18 mouse cellular contexts compared by ENCODE assay signal in the genomic region with DNA sequence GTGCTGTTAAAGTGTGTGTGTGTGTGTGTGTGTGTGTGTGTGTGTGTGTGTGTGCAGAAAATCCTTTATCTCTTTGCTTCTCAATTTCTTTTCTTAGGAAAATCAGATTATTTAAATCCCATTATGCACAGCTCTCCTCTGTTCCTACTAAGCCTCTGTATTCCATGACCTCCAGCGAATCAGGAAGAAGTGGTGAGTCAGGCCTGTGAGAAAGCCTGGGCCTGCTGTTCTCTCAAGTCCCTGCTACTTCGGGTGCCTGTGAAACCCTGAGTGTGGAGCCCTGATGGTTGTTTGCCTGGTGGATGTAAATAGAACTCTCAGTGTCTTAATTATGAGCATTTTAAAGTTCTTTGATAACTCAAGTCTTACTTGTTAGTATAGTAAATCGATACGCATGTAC. TPM values are rescaled to one million over a fixed set of nuclear protein-coding genes. Genes with fewer than 3 reads are reported as not detected.
DNase-seq lines count a peak whose midpoint lies in the region; ATAC-seq and TF ChIP-seq lines count a peak whose summit lies in the region.
"Had no signal": no experiment of that assay in that cellular context is flagged by ENCODE, and none has a peak within 500 bp of the region (broad histone marks: within the 10 kb centered on the region; RNA-seq: fewer than 3 reads in every experiment).

No protein-coding gene starts in this region.

- peaks cover 31% of the 10 kb centered on the region for H3K4me1 ChIP-seq in heart, adult 2 months (ENCODE audit: control insufficient read depth, insufficient read depth, low read length)
- H3K4me1 ChIP-seq in intestine, embryonic 14.5 days (replicated peaks; ENCODE audit: control insufficient read depth, insufficient read depth, low read length): no peaks in the 10 kb centered on the region; the same call in 1 of the 2 replicates
- no peaks in the 10 kb centered on the region for H3K4me1 ChIP-seq in intestine, embryonic 16.5 days (ENCODE audit: control insufficient read depth, insufficient read depth, low read length)
- H3K4me1 ChIP-seq in midbrain, embryonic 14.5 days (ENCODE audit: control insufficient read depth, insufficient read depth, low read length): peaks cover 28% of the 10 kb centered on the region

- peaks cover 1% of the 10 kb centered on the region; the same call in 1 of the 2 replicates for H3K79me2 ChIP-seq in heart, adult 2 months (replicated peaks; ENCODE audit: control insufficient read depth, insufficient read depth, low read length)

- 64% methylated on average over 4 of the region's 4 CpGs for WGBS in heart, adult 2 months
- WGBS in intestine, embryonic 14.5 days: 73% methylated on average over 4 of the region's 4 CpGs
- 76% methylated on average over 4 of the region's 4 CpGs for WGBS in intestine, embryonic 16.5 days
- 34% methylated on average over 4 of the region's 4 CpGs for WGBS in midbrain, embryonic 14.5 days

- no peak for ATAC-seq in intestine, embryonic 14.5 days (replicated peaks; ENCODE audit: low FRiP score, low TSS enrichment, low read depth)
- no peak for ATAC-seq in intestine, embryonic 16.5 days
- peak; percentile 83 for ATAC-seq in midbrain, embryonic 14.5 days (ENCODE audit: low FRiP score, low TSS enrichment)
- ATAC-seq: hindbrain, postnatal 0 days had no signal

- TF ChIP-seq CTCF in heart, adult 2 months (IDR thresholded peaks at IDR 0.05): no peak

- peak; percentile 57 to 75 for DNase-seq in adrenal gland, adult (ENCODE audit: inconsistent age in 2 of 2, low spot score in 1 of 2)
- no peak for DNase-seq in adrenal gland, adult 8-10 months
- no peak for DNase-seq in heart, adult 2 months
- no peak for DNase-seq in heart, postnatal 36 days
- peak; percentile 25 for DNase-seq in intestine, embryonic 14.5 days (ENCODE audit: low spot score)
- DNase-seq in midbrain, embryonic 14.5 days: peak; percentile 69
- no peak for DNase-seq in lung, postnatal 36 days
- DNase-seq: cerebellum, postnatal 10 days; kidney, adult 8-10 months; kidney, postnatal 4 days; right cerebral cortex, postnatal 14 days; thymus, postnatal 36 days had no signal

- no peak for TF ChIP-seq POLR2A in heart, adult 2 months (IDR thresholded peaks at IDR 0.05; ENCODE audit: insufficient read depth, low read depth, low read length)

- intact Hi-C loops in heart, adult 2 months (cut with DNase I): no loop called here
- intact Hi-C loops in heart, postnatal 36 days (cut with DNase I): no loop called here

- H3K4me2 ChIP-seq in intestine, embryonic 14.5 days (ENCODE audit: low read length): no peak overlapping the region
- H3K4me2 ChIP-seq in intestine, embryonic 16.5 days (ENCODE audit: low read depth, low read length): no peak overlapping the region
- H3K4me2 ChIP-seq in midbrain, embryonic 14.5 days (ENCODE audit: low read length): no peak overlapping the region
- H3K4me2 ChIP-seq: lung, embryonic 15.5 days had no signal

- H3K27me3 ChIP-seq in heart, adult 2 months (ENCODE audit: control insufficient read depth, insufficient read depth, low read length): no peaks in the 10 kb centered on the region
- H3K27me3 ChIP-seq in intestine, embryonic 14.5 days (replicated peaks; ENCODE audit: control insufficient read depth, insufficient read depth, low read length): no peaks in the 10 kb centered on the region
- no peaks in the 10 kb centered on the region for H3K27me3 ChIP-seq in intestine, embryonic 16.5 days (replicated peaks; ENCODE audit: control insufficient read depth, insufficient read depth, low read length)
- peaks cover 3% of the 10 kb centered on the region; the same call in 1 of the 2 replicates for H3K27me3 ChIP-seq in midbrain, embryonic 14.5 days (ENCODE audit: control insufficient read depth, insufficient read depth, low read length)
- H3K27me3 ChIP-seq: lung, embryonic 15.5 days had no signal

- H3K27ac ChIP-seq in heart, adult 2 months: peak overlapping the region; percentile 24
- no peak overlapping the region for H3K27ac ChIP-seq in intestine, embryonic 14.5 days (ENCODE audit: low read depth)
- no peak overlapping the region for H3K27ac ChIP-seq in intestine, embryonic 16.5 days (ENCODE audit: low read length)
- H3K27ac ChIP-seq in midbrain, embryonic 14.5 days (replicated peaks; ENCODE audit: low read depth, low read length): no peak overlapping the region
- H3K27ac ChIP-seq: hindbrain, postnatal 0 days; lung, embryonic 15.5 days had no signal

- no peaks in the 10 kb centered on the region for H3K9me3 ChIP-seq in intestine, embryonic 14.5 days (ENCODE audit: control insufficient read depth, low read length)
- H3K9me3 ChIP-seq in intestine, embryonic 16.5 days (ENCODE audit: control insufficient read depth, low read length): no peaks in the 10 kb centered on the region
- H3K9me3 ChIP-seq in midbrain, embryonic 14.5 days (ENCODE audit: control insufficient read depth, low read length): no peaks in the 10 kb centered on the region
- H3K9me3 ChIP-seq: lung, embryonic 15.5 days had no signal

- H3K36me3 ChIP-seq in heart, adult 2 months (ENCODE audit: control insufficient read depth, insufficient read depth, low read length): peaks cover 48% of the 10 kb centered on the region
- H3K36me3 ChIP-seq in intestine, embryonic 14.5 days (ENCODE audit: control insufficient read depth, insufficient read depth, low read length): no peaks in the 10 kb centered on the region
- H3K36me3 ChIP-seq in intestine, embryonic 16.5 days (ENCODE audit: control insufficient read depth, insufficient read depth, low read length): no peaks in the 10 kb centered on the region
- no peaks in the 10 kb centered on the region for H3K36me3 ChIP-seq in midbrain, embryonic 14.5 days (ENCODE audit: control insufficient read depth, insufficient read depth, low read length)
- H3K36me3 ChIP-seq: lung, embryonic 15.5 days had no signal

- no peak for TF ChIP-seq EP300 in heart, adult 2 months (IDR thresholded peaks at IDR 0.05; ENCODE audit: insufficient read depth, low read depth, low read length)

- no peak overlapping the region for H3K4me3 ChIP-seq in heart, adult 2 months
- no peak overlapping the region for H3K4me3 ChIP-seq in intestine, embryonic 14.5 days (ENCODE audit: low read depth, low read length)
- no peak overlapping the region for H3K4me3 ChIP-seq in intestine, embryonic 16.5 days (ENCODE audit: low read length)
- H3K4me3 ChIP-seq in midbrain, embryonic 14.5 days (replicated peaks; ENCODE audit: low read depth, low read length): no peak overlapping the region
- H3K4me3 ChIP-seq: erythroblast, embryonic 14.5 days; lung, embryonic 15.5 days had no signal

- no peak overlapping the region for H3K9ac ChIP-seq in heart, adult 2 months (ENCODE audit: low read depth, low read length)
- H3K9ac ChIP-seq in intestine, embryonic 14.5 days (ENCODE audit: low read length): no peak overlapping the region
- no peak overlapping the region for H3K9ac ChIP-seq in intestine, embryonic 16.5 days (ENCODE audit: low read depth, low read length)
- H3K9ac ChIP-seq in midbrain, embryonic 14.5 days (replicated peaks; ENCODE audit: low read length): no peak overlapping the region
- H3K9ac ChIP-seq: lung, embryonic 15.5 days had no signal

RNA-seq across cellular contexts. Expression of gene E130114P18Rik, which starts 48.0 kb away (rescaled TPM):
- under 1 TPM in 3 of 4 experiments, not detected in 1; 0.28 to 0.73 (median 0.59) TPM for total RNA-seq in adrenal gland, adult 8-10 months (2022)
- not detected for total RNA-seq in heart, adult 2 months (2021)
- polyA plus RNA-seq in heart, adult 2 months (2012; rRNA removed): 0.15 TPM in 1 of 2 replicates, not detected in the other
- under 1 TPM in 1 of 2 experiments, not detected in 1; 0.28 TPM for total RNA-seq in heart, postnatal 36 days (2021)
- 5.2 and 8.0 TPM in 2 replicates for polyA plus RNA-seq in intestine, embryonic 14.5 days (2014; fragmentation: Nextera tagmentation; extraction: Ambion mirVana)
- polyA plus RNA-seq in intestine, embryonic 16.5 days (2015; fragmentation: Nextera tagmentation; extraction: Ambion mirVana): 2.5 and 2.6 TPM in 2 replicates
- 22.4 and 23.6 TPM in 2 replicates for polyA plus RNA-seq in midbrain, embryonic 14.5 days (2014; fragmentation: Nextera tagmentation; extraction: Ambion mirVana)
- total RNA-seq: liver, adult 2 months; megakaryocyte, adult 5-6 weeks had no signal
- polyA plus RNA-seq: erythroblast, embryonic 14.5 days; liver, adult 2 months had no signal

RNA-seq across cellular contexts. Expression of gene Nfia, which starts 53.3 kb away (rescaled TPM):
- 100 to 1,000 TPM; 117 to 145 (median 127) TPM for total RNA-seq in adrenal gland, adult 8-10 months (2022)
- total RNA-seq in heart, adult 2 months (2021): 100 to 1,000 TPM; 126 to 128 TPM
- polyA plus RNA-seq in heart, adult 2 months (2012; rRNA removed): 70.3 and 75.6 TPM in 2 replicates
- total RNA-seq in heart, postnatal 36 days (2021): 100 to 1,000 TPM; 128 to 149 TPM
- polyA plus RNA-seq in intestine, embryonic 14.5 days (2014; fragmentation: Nextera tagmentation; extraction: Ambion mirVana): 42.1 and 43.8 TPM in 2 replicates
- 23.7 and 24.0 TPM in 2 replicates for polyA plus RNA-seq in intestine, embryonic 16.5 days (2015; fragmentation: Nextera tagmentation; extraction: Ambion mirVana)
- 30.1 and 37.2 TPM in 2 replicates for polyA plus RNA-seq in midbrain, embryonic 14.5 days (2014; fragmentation: Nextera tagmentation; extraction: Ambion mirVana)

Comparison
In these comparisons a context has a peak if more than half of its experiments do, and no peak if none do; other contexts are left out.
1. DNase-seq: peak in adrenal gland, adult (2 of 2), intestine, embryonic 14.5 days (single experiment) and midbrain, embryonic 14.5 days (single experiment); none in adrenal gland, adult 8-10 months (single experiment), heart, adult 2 months (0 of 2), heart, postnatal 36 days (0 of 2) and lung, postnatal 36 days (single experiment).